Mouse (Mus musculus) megakaryocyte, embryonic 14.5 days (primary cell): ENCODE data around the gene Nf2.

ENCODE experiments used
- FLI1 ChIP-seq: IDR thresholded peaks from 2 replicates; pipeline ENCODE4 v1.6.1; 2012; ENCODE audit warnings: low read length, inconsistent platforms, mixed read lengths
- GATA1 ChIP-seq: IDR thresholded peaks from 3 replicates; pipeline ENCODE4 v1.6.1; 2012; ENCODE audit warnings: mixed read lengths, low read length, inconsistent platforms, borderline replicate concordance

DNA sequence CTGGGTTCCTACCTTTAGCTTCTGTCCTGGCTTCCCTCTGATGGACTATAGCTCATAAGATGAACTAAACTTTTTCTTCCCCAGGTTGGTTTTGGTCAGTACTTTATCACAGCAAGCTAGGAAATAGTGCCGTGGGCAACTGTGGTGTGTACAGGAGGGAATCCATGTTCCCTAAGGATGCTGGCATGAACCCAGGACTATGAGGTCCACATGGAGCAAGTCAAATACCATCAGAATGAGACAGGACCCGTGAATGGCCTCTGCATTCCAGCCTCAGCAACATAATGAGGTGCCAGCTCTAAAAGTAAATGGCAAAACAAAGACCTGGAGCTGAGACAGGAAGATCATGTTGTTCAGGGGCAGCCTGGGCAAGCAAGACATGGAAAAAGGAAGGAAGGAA is 9.1 kb upstream of the Nf2 start:
- no peak for TF ChIP-seq GATA1
- TF ChIP-seq FLI1, result no peak
